Mouse (Mus musculus): ENCODE results near the gene Snrnp35. TPM values are rescaled to one million over a fixed set of nuclear protein-coding genes. Genes with fewer than 3 reads are reported as not detected.

Gene Snrnp35
- polyA plus RNA-seq, 1 experiment, result 18.9 TPM

DNA sequence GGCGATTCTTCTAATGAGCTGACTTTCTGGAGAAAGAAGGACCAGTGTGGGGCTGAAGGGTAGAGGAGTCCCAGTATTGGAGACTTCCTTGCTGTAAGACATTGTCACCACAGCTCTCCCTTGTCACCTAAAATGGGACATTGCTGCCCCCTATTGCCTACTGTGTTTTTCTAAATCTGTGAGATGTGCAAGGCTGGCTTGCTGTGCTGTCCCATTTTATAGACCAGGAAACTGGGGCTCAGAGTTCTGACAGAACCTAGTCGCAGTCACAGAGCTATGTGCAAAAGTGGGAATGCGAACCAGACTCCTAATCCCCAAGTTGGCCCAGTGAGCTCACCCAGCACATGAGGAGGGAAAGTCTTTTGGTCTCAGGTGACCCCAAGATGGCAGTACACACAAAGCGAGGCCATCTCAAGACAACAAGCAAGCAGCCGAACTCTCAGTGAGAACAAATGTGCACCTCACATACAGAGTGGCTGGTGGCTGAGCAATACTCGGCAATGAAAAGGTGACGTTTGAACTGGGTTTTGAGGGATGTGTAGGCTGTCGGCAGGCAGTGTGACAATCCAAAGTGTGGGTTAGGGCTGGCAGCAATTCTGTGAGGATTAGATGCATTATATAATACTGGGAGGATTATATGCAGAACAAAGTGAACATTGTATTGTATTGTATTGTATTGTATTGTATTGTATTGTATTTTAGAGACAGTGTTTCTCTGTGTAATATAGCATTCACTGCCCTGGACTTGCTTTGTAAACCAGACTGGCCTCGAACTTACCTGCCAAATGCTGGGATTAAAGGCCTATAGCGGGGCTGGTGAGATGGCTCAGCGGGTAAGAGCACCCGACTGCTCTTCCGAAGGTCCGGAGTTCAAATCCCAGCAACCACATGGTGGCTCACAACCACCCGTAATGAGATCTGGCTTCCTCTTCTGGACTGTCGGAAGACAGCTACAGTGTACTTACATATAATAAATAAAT lies 56.2 kb downstream of the Snrnp35 start:
- Histone ChIP-seq H3K79me2 (ENCODE audit: control insufficient read depth, insufficient read depth) (peaks cover 32% of the 10 kb centered on the region), H3ac (ENCODE audit: control insufficient read depth, insufficient read length) (no peak overlapping the region)
- TF ChIP-seq TCF3 (IDR thresholded peaks at IDR 0.05; ENCODE audit: insufficient read length, low read depth), result no peak
- TF ChIP-seq USF1 (IDR thresholded peaks at IDR 0.05; ENCODE audit: low read depth), result no peak
- TF ChIP-seq CEBPB (IDR thresholded peaks at IDR 0.05; ENCODE audit: insufficient read depth, poor library complexity, severe bottlenecking), result no peak
- no peak for TF ChIP-seq POLR2AphosphoS2 (IDR thresholded peaks at IDR 0.05; ENCODE audit: insufficient read length, low read depth)
- TF ChIP-seq SRF (IDR thresholded peaks at IDR 0.05; ENCODE audit: control insufficient read depth, insufficient read length, low read depth), result no peak
- TF ChIP-seq POLR2A (IDR thresholded peaks at IDR 0.05; ENCODE audit: insufficient read length, low read depth), result no peak
- no peak for TF ChIP-seq MYOD1 (IDR thresholded peaks at IDR 0.05; ENCODE audit: control insufficient read depth in 1 of 3, insufficient read length in 2 of 3, low read depth in 2 of 3)
- TF ChIP-seq TCF12 (IDR thresholded peaks at IDR 0.05; ENCODE audit: insufficient read depth, poor library complexity, severe bottlenecking), result no peak
- no peak for TF ChIP-seq MAX (IDR thresholded peaks at IDR 0.05; ENCODE audit: low read depth)
- TF ChIP-seq REST (IDR thresholded peaks at IDR 0.05; ENCODE audit: insufficient read depth, insufficient read length), result no peak
- TF ChIP-seq E2F4 (IDR thresholded peaks at IDR 0.05; ENCODE audit: insufficient read depth), result no peak
- no peak for TF ChIP-seq MYOG (IDR thresholded peaks at IDR 0.05; ENCODE audit: control insufficient read depth in 1 of 3, insufficient read depth in 1 of 3, insufficient read length in 2 of 3, low read depth in 2 of 3)

DNA sequence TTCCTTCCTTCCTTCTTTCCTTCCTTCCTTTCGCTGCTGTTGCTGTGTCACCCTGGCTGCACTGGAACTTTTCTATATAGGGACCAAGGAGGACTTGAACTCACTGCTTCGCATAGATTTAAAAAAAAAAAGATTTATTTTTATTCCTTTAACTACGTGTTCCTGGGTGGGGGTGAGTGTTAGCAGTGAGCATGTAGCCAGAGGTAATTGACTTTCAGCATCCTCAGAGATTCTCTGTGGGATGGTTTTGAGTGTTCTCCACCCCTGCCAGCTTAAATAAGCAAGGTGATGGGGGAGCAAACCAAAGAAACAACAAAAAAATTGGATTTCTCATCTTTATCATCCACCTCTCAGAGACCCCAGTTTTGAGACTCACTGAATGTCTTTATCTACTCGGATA lies 57.0 kb downstream of the Snrnp35 start:
- peaks cover 41% of the 10 kb centered on the region for H3K79me2 ChIP-seq (ENCODE audit: control insufficient read depth, insufficient read depth)
- H3K27me3 ChIP-seq (ENCODE audit: control insufficient read depth, insufficient read depth, insufficient read length), result no peaks in the 10 kb centered on the region
- H3ac ChIP-seq (ENCODE audit: control insufficient read depth, insufficient read length), result no peak overlapping the region
- TF ChIP-seq CEBPB (IDR thresholded peaks at IDR 0.05; ENCODE audit: insufficient read depth, poor library complexity, severe bottlenecking), result no peak
- no peak for TF ChIP-seq USF1 (IDR thresholded peaks at IDR 0.05; ENCODE audit: low read depth)
- TF ChIP-seq MYOD1 (IDR thresholded peaks at IDR 0.05; ENCODE audit: control insufficient read depth in 1 of 3, insufficient read length in 2 of 3, low read depth in 2 of 3), result no peak
- TF ChIP-seq E2F4 (IDR thresholded peaks at IDR 0.05; ENCODE audit: insufficient read depth), result no peak
- no peak for TF ChIP-seq SRF (IDR thresholded peaks at IDR 0.05; ENCODE audit: control insufficient read depth, insufficient read length, low read depth)
- TF ChIP-seq MAX (IDR thresholded peaks at IDR 0.05; ENCODE audit: low read depth), result no peak
- no peak for TF ChIP-seq TCF12 (IDR thresholded peaks at IDR 0.05; ENCODE audit: insufficient read depth, poor library complexity, severe bottlenecking)
- no peak for TF ChIP-seq REST (IDR thresholded peaks at IDR 0.05; ENCODE audit: insufficient read depth, insufficient read length)
- no peak for TF ChIP-seq TCF3 (IDR thresholded peaks at IDR 0.05; ENCODE audit: insufficient read length, low read depth)
- TF ChIP-seq POLR2AphosphoS2 (IDR thresholded peaks at IDR 0.05; ENCODE audit: insufficient read length, low read depth), result no peak
- no peak for TF ChIP-seq POLR2A (IDR thresholded peaks at IDR 0.05; ENCODE audit: insufficient read length, low read depth)
- H3K36me3 ChIP-seq (ENCODE audit: control insufficient read depth, insufficient read depth), result peaks cover 15% of the 10 kb centered on the region
- H3K4me2 ChIP-seq (ENCODE audit: low read depth), result peak overlapping the region; percentile 72
- H3K4me3 ChIP-seq, result peak overlapping the region; percentile 52

More for the DNA sequence above, 56.2 kb downstream of the Snrnp35 start:
- Histone ChIP-seq H3K4me2 (ENCODE audit: low read depth) (no peak overlapping the region), H3K4me3 (peak overlapping the region; percentile 52), H3K27me3 (ENCODE audit: control insufficient read depth, insufficient read depth, insufficient read length) (no peaks in the 10 kb centered on the region), H3K36me3 (ENCODE audit: control insufficient read depth, insufficient read depth) (peaks cover 7% of the 10 kb centered on the region)

DNA sequence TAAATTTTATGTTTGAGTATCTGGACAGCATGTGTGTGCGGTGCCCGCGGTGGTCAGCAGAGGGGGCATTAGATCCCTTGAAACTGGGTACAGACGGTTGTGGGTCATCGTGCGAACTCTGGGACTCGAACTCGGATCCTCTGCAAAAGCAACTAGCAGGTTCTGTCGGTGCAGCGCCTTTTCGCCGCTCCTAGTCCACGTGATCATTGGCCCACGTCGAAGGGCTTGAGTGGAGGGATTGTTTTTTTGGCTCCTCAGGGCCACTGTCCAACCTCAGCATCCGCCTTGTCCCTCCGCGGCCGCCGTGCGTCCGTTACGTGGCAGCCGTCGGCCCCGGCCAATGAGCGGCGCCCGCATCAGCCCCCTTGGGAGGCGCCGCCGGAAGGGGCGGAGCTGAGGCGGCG lies 57.5 kb downstream of the Snrnp35 start, which contains the start of gene Tmed2:
Gene Tmed2, plus strand, starts transcription at position 313 of the 404 bp plus-strand sequence.
- H3ac ChIP-seq (ENCODE audit: control insufficient read depth, insufficient read length), result peak within 1 kb of the TSS; percentile 99
- TF ChIP-seq E2F4 (IDR thresholded peaks at IDR 0.05; ENCODE audit: insufficient read depth), result no peak
- no peak for TF ChIP-seq CEBPB (IDR thresholded peaks at IDR 0.05; ENCODE audit: insufficient read depth, poor library complexity, severe bottlenecking)
- TF ChIP-seq POLR2AphosphoS2 (IDR thresholded peaks at IDR 0.05; ENCODE audit: insufficient read length, low read depth), result no peak
- TF ChIP-seq TCF12 (IDR thresholded peaks at IDR 0.05; ENCODE audit: insufficient read depth, poor library complexity, severe bottlenecking), result no peak
- peak; percentile 96 for TF ChIP-seq USF1 (IDR thresholded peaks at IDR 0.05; ENCODE audit: low read depth)
- TF ChIP-seq MAX (IDR thresholded peaks at IDR 0.05; ENCODE audit: low read depth), result peak; percentile 70
- TF ChIP-seq MYOD1 (IDR thresholded peaks at IDR 0.05; ENCODE audit: control insufficient read depth in 1 of 3, insufficient read length in 2 of 3, low read depth in 2 of 3), result no peak
- TF ChIP-seq REST (IDR thresholded peaks at IDR 0.05; ENCODE audit: insufficient read depth, insufficient read length), result no peak
- no peak for TF ChIP-seq POLR2A (IDR thresholded peaks at IDR 0.05; ENCODE audit: insufficient read length, low read depth)
- TF ChIP-seq SRF (IDR thresholded peaks at IDR 0.05; ENCODE audit: control insufficient read depth, insufficient read length, low read depth), result no peak
- no peak for TF ChIP-seq TCF3 (IDR thresholded peaks at IDR 0.05; ENCODE audit: insufficient read length, low read depth)
- no peak for TF ChIP-seq MYOG (IDR thresholded peaks at IDR 0.05; ENCODE audit: control insufficient read depth in 1 of 3, insufficient read depth in 1 of 3, insufficient read length in 2 of 3, low read depth in 2 of 3)
- H3K4me3 ChIP-seq, result peak within 1 kb of the TSS; percentile 52
- peaks cover 45% of the 10 kb centered on the region for H3K79me2 ChIP-seq (ENCODE audit: control insufficient read depth, insufficient read depth)
- peaks cover 20% of the 10 kb centered on the region for H3K36me3 ChIP-seq (ENCODE audit: control insufficient read depth, insufficient read depth)
- no peaks in the 10 kb centered on the region for H3K27me3 ChIP-seq (ENCODE audit: control insufficient read depth, insufficient read depth, insufficient read length)
- H3K4me2 ChIP-seq (ENCODE audit: low read depth), result peak within 1 kb of the TSS; percentile 91

Other genes starting within 250 kb of the Snrnp35 start
- 5.3 TPM for gene Pitpnm2, start 233.4 kb upstream of the Snrnp35 start, polyA plus RNA-seq (2012; fragmentation: generic; extraction: Trizol)
- gene Mphosph9, start 155.2 kb upstream of the Snrnp35 start, polyA plus RNA-seq (2012; fragmentation: generic; extraction: Trizol), result 2.4 TPM
- gene 2810006K23Rik, start 155.0 kb upstream of the Snrnp35 start, polyA plus RNA-seq (2012; fragmentation: generic; extraction: Trizol), result 7.2 TPM
- 236 TPM for gene Cdk2ap1, start 120.1 kb upstream of the Snrnp35 start, polyA plus RNA-seq (2012; fragmentation: generic; extraction: Trizol)
- 11.3 TPM for gene Sbno1, start 57.1 kb upstream of the Snrnp35 start, polyA plus RNA-seq (2012; fragmentation: generic; extraction: Trizol)
- 58.0 TPM for gene Kmt5a, start 43.2 kb upstream of the Snrnp35 start, polyA plus RNA-seq (2012; fragmentation: generic; extraction: Trizol)
- 22.3 TPM for gene Rilpl2, start 4.8 kb upstream of the Snrnp35 start, polyA plus RNA-seq (2012; fragmentation: generic; extraction: Trizol)
- gene Rilpl1, start 48.3 kb downstream of the Snrnp35 start, polyA plus RNA-seq (2012; fragmentation: generic; extraction: Trizol), result 43.1 TPM
- gene Tmed2, start 57.6 kb downstream of the Snrnp35 start, polyA plus RNA-seq (2012; fragmentation: generic; extraction: Trizol), result 131 TPM
- gene Ddx55, start 69.7 kb downstream of the Snrnp35 start, polyA plus RNA-seq (2012; fragmentation: generic; extraction: Trizol), result 5.3 TPM
- 37.6 TPM for gene Eif2b1, start 96.0 kb downstream of the Snrnp35 start, polyA plus RNA-seq (2012; fragmentation: generic; extraction: Trizol)
- 25.3 TPM for gene Gtf2h3, start 96.0 kb downstream of the Snrnp35 start, polyA plus RNA-seq (2012; fragmentation: generic; extraction: Trizol)
- 31.8 TPM for gene Atp6v0a2, start 145.4 kb downstream of the Snrnp35 start, polyA plus RNA-seq (2012; fragmentation: generic; extraction: Trizol)
- 0.08 TPM for gene Dnah10, start 242.0 kb downstream of the Snrnp35 start, polyA plus RNA-seq (2012; fragmentation: generic; extraction: Trizol)